Mouse (Mus musculus) limb, embryonic 12.5 days (tissue): ENCODE measurements around the gene Rnf213. TPM values are rescaled to one million over a fixed set of nuclear protein-coding genes. Genes with fewer than 3 reads are reported as not detected.
"Not testable (repeated sequence)": the region's sequence is repeated elsewhere in the genome, so short reads cannot be mapped to it uniquely, and the experiment has no call there.

Experiments
- ATAC-seq: fragments of 200-750 bp; cut with Nextera tagmentation; 2 replicates; pipeline ENCODE4 v1.8.0; 2017; ENCODE audit warnings: low read depth, moderate TSS enrichment; ENCODE audit not compliant: insufficient number of reproducible peaks, insufficient read depth, low FRiP score, low TSS enrichment
- H3K27ac ChIP-seq: fragments of 300-500 bp; sonication (generic); 2 replicates; pipeline ENCODE4 v1.5.1; 2016; ENCODE audit warnings: mild to moderate bottlenecking, moderate library complexity
- H3K27me3 ChIP-seq: fragments of 300-500 bp; sonication (generic); 2 replicates; pipeline ENCODE4 v1.6.1; 2016; ENCODE audit warnings: mild to moderate bottlenecking, moderate library complexity
- H3K36me3 ChIP-seq: fragments of 300-500 bp; sonication (generic); 2 replicates; pipeline ENCODE4 v1.6.1; 2016; ENCODE audit warnings: mild to moderate bottlenecking, moderate library complexity
- H3K4me1 ChIP-seq: fragments of 300-500 bp; sonication (generic); replicated peaks from 2 replicates; pipeline ENCODE4 v1.6.1; 2016
- H3K4me2 ChIP-seq: fragments of 300-500 bp; sonication (generic); 2 replicates; pipeline ENCODE4 v1.6.1; 2016; ENCODE audit warnings: mild to moderate bottlenecking, moderate library complexity
- H3K4me3 ChIP-seq: fragments of 300-500 bp; sonication (generic); replicated peaks from 2 replicates; pipeline ENCODE4 v1.5.1; 2016; ENCODE audit warnings: mild to moderate bottlenecking
- H3K9ac ChIP-seq: fragments of 300-500 bp; sonication (generic); replicated peaks from 2 replicates; pipeline ENCODE4 v1.6.1; 2016; ENCODE audit warnings: mild to moderate bottlenecking, moderate library complexity
- H3K9me3 ChIP-seq: fragments of 300-500 bp; sonication (generic); 2 replicates; pipeline ENCODE4 v1.6.1; 2016; ENCODE audit warnings: mild to moderate bottlenecking, moderate library complexity
- WGBS: fragments of 180-500 bp; shearing (Covaris S2); methylation state at CpG from one replicate; pipeline ENCODE4 v1.1.7; 2016; 5-methylcytosine and 5-hydroxymethylcytosine counted together
- polyA plus RNA-seq: library from polyadenylated mRNA; unstranded; fragments of >200 nt; fragmentation: Nextera tagmentation; extraction: Ambion mirVana; gene quantifications from 2 replicates; pipeline ENCODE4 v1.2.1, GENCODE M21; 2016

Gene Rnf213
- polyA plus RNA-seq, 1 experiment from 2014 or later = 2.6 TPM

- no peak overlapping the region for H3K9ac ChIP-seq
- peak; percentile 88 for ATAC-seq
- H3K36me3 ChIP-seq = peaks cover 66% of the 10 kb centered on the region
- H3K4me2 ChIP-seq = peak overlapping the region; percentile 17; the same call in 1 of the 2 replicates
- no peak overlapping the region for H3K27ac ChIP-seq
- WGBS = 31% methylated on average over 11 of the region's 11 CpGs
- H3K9me3 ChIP-seq = no peaks in the 10 kb centered on the region
- H3K27me3 ChIP-seq = no peaks in the 10 kb centered on the region
- no peaks in the 10 kb centered on the region; the same call in 1 of the 2 replicates for H3K4me1 ChIP-seq
- H3K4me3 ChIP-seq = no peak overlapping the region
These were observed 29.3 kb upstream of the Rnf213 start for GRCm38 (mm10) chr11:119363534-119364145.

DNA sequence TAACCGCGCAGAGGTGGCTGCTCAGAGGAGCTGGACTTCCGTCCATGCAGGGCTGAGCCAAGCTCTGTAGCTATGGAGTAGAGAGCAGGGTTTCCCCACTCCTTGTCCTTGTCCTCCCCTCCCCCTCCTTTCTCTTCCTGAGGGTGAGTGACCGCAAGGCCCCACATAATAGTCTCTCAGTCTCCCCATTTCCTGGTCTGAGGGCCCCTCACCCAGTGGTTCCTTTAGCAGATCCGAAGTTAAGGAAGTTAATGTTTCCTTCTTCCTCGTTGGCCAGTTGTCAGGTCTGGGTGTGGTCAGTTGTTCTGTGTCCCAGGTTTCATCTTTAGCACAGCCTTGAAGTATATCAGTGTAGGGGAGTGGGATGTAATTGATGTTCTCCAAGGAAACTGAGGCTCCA, 17.5 kb upstream of the Rnf213 start:
- Histone ChIP-seq H3K27me3 (no peaks in the 10 kb centered on the region), H3K9ac (no peak overlapping the region), H3K4me2 (no peak overlapping the region), H3K36me3 (peaks cover 29% of the 10 kb centered on the region), H3K4me3 (no peak overlapping the region), H3K27ac (no peak overlapping the region), H3K9me3 (no peaks in the 10 kb centered on the region), H3K4me1 (0 out of 2 replicates have a peak, but pooled peaks cover 6% of the 10 kb centered on the region)
- 83% methylated on average over 6 of the region's 6 CpGs for WGBS
- no peak for ATAC-seq

DNA sequence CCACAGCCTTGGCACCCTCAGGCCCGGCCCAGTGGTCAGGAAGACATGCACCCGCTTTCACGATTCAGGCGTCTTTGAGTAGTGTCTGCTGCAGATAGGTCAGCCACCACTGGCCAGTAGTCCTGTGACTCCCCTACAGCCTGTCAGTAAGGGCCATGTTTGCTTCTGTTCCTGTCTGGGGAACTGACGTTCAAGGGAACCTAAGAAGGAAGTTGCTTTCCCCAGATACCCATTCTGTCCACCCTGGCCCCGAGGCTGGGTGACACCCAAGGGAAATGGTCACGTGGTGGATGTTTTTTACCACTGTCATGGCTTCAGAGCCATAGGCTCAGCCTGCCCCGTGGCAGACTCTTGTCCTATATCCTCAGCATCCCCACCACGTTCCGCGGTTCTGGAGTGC, 15.6 kb upstream of the Rnf213 start:
- peaks cover 30% of the 10 kb centered on the region for H3K36me3 ChIP-seq
- no peak overlapping the region for H3K4me2 ChIP-seq
- no peak overlapping the region for H3K27ac ChIP-seq
- H3K27me3 ChIP-seq = no peaks in the 10 kb centered on the region
- H3K4me3 ChIP-seq = no peak overlapping the region
- ATAC-seq = no peak
- H3K9me3 ChIP-seq = no peaks in the 10 kb centered on the region
- H3K9ac ChIP-seq = no peak overlapping the region
- 0 out of 2 replicates have a peak, but pooled peaks cover 6% of the 10 kb centered on the region for H3K4me1 ChIP-seq
- WGBS = 96% methylated on average over 11 of the region's 11 CpGs

DNA sequence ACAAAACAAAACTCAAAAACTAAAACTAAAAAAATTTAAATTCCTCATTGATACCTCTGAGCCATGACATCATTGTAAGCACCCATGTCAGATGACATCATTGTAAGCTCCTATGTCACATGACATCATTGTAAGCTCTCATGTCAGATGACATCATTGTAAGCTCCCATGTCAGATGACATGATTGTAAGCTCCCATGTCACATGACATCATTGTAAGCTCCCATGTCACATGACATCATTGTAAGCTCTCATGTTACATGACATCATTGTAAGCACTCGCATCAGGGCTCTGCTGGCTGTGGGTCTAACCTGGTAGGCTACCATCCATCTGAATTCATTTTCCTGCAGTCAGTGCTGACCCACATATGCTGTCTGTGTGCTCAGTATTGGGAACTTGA, 14.3 kb upstream of the Rnf213 start:
- no peaks in the 10 kb centered on the region for H3K9me3 ChIP-seq
- no peak overlapping the region for H3K4me2 ChIP-seq
- H3K36me3 ChIP-seq = peaks cover 30% of the 10 kb centered on the region
- no peak overlapping the region for H3K9ac ChIP-seq
- H3K27ac ChIP-seq = no peak overlapping the region
- H3K27me3 ChIP-seq = no peaks in the 10 kb centered on the region
- H3K4me3 ChIP-seq = no peak overlapping the region
- WGBS = 90% methylated on average over 1 of the region's 1 CpGs
- H3K4me1 ChIP-seq = 0 out of 2 replicates have a peak, but pooled peaks cover 6% of the 10 kb centered on the region
- no peak for ATAC-seq

DNA sequence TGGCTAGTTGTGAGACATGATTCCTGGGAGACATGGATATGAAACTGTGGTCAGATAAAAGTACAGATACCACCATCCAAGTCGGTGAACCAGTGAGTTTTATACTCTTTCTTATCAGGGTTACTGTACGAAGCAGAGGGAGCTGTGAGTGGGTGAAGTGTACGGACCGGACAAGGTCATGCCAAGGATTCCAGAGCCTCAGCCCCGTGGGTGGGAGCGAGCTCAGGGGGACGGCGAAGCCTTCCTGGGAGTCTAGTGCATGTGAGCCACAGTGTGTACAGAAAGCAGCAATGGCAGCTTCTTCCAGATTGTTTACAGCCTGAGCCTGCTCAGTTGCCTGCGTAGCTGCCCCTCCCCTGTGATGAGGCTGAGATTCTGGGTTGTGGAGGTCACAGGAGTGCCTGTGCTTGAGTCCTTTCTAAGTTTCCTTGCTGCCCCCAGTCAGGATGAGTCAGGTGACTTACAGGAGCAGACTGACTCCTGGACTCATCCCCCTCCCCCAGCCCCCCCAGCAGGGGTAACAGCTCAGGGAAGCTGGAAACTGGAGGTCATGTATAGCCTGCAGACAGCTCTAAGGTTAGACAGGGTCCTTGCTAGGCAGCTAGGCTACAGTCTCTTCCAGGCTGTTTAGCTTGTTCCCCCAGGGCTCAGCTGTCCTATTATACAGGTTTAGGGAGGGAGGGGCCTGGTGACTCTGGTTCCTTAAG, 11.1 kb upstream of the Rnf213 start:
- Histone ChIP-seq H3K4me2 (no peak overlapping the region), H3K36me3 (peaks cover 30% of the 10 kb centered on the region), H3K4me1 (no peaks in the 10 kb centered on the region), H3K27me3 (no peaks in the 10 kb centered on the region), H3K9ac (no peak overlapping the region), H3K27ac (no peak overlapping the region), H3K4me3 (no peak overlapping the region), H3K9me3 (no peaks in the 10 kb centered on the region; the same call in 1 of the 2 replicates)
- no peak for ATAC-seq
- WGBS = 83% methylated on average over 9 of the region's 9 CpGs

DNA sequence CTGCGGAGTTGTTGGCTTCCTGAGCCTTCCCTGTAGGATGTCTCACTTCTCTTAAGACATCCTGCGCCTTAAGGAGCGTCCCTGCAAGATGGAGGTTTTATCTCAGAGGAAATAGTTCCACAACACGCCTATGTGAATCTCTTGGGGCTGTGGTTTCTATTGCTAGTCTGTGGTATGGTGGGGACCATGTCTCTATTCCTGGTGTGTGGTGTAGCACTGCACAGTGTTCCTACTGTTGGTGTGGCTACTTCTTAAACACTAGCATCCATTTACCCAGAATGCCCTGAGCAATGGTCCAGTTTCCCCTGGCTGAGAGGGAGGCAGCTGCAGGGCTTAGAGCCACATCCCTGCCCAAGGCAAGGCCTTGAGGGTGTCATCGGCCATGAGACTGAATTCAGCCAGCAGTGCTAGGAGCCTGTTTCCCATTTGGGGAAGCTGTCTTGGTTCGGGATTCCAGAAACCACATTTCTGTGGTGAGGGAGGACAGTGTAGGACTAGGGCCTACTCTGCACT, 10.5 kb upstream of the Rnf213 start:
- Histone ChIP-seq H3K4me2 (no peak overlapping the region), H3K4me3 (no peak overlapping the region), H3K9ac (no peak overlapping the region), H3K9me3 (no peaks in the 10 kb centered on the region; the same call in 1 of the 2 replicates), H3K36me3 (peaks cover 26% of the 10 kb centered on the region), H3K4me1 (no peaks in the 10 kb centered on the region), H3K27ac (no peak overlapping the region), H3K27me3 (0 out of 2 replicates have a peak, but pooled peaks cover under 1% of the 10 kb centered on the region)
- WGBS = 75% methylated on average over 6 of the region's 6 CpGs
- no peak for ATAC-seq

DNA sequence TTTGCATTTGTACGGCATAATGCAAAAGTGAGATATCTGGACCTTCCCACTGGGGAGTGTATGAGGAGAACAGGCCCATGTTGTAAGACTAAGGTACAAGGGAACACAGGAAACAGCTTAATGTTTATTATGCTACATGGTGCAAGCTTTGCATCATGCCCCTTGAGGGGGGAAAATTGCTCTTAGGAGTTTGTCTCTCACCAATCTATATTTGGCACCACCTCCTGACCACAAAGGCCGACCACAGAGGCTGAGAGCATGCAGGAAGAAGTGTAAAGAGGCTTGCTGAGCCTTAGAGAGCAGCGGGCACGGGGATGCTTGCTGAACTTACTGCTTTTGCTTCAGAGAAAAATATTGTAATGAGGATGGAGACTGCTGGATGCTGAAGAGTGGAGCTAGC, 8.0 kb upstream of the Rnf213 start:
- Histone ChIP-seq H3K4me1 (peaks cover 5% of the 10 kb centered on the region; the same call in 1 of the 2 replicates), H3K4me2 (no peak overlapping the region), H3K9me3 (no peaks in the 10 kb centered on the region; the same call in 1 of the 2 replicates), H3K36me3 (peaks cover 6% of the 10 kb centered on the region), H3K27me3 (peaks cover 26% of the 10 kb centered on the region), H3K27ac (no peak overlapping the region), H3K9ac (no peak overlapping the region), H3K4me3 (no peak overlapping the region)
- 79% methylated on average over 4 of the region's 4 CpGs for WGBS
- ATAC-seq = no peak

DNA sequence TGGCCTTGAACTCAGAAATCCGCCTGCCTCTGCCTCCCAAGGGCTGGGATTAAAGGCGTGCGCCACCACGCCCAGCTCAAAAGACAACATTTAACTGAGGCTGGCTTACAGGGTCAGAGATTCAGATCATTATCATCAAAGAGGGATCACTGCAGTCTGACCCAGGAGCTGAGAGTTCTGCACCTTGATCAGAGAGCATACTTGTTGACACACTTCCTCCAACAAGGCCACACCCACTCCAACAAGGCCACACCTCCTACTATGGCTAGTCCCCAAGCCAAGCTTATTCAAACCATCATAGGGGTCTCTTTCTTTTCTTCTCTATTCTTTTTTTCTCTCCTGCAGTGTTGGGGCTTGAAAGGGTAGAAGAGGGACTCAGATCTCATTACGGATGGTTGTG, 6.6 kb upstream of the Rnf213 start:
- H3K27ac ChIP-seq = no peak overlapping the region
- no peak overlapping the region for H3K4me2 ChIP-seq
- no peaks in the 10 kb centered on the region; the same call in 1 of the 2 replicates for H3K9me3 ChIP-seq
- WGBS = 92% methylated on average over 5 of the region's 5 CpGs
- peaks cover 12% of the 10 kb centered on the region for H3K4me1 ChIP-seq
- no peak for ATAC-seq
- no peaks in the 10 kb centered on the region; the same call in 1 of the 2 replicates for H3K36me3 ChIP-seq
- H3K27me3 ChIP-seq = peaks cover 40% of the 10 kb centered on the region
- no peak overlapping the region for H3K9ac ChIP-seq
- no peak overlapping the region for H3K4me3 ChIP-seq

GRCm38 (mm10) chr11:119387273-119387672, 5.6 kb upstream of the Rnf213 start:
- not testable (repeated sequence) for ATAC-seq
- 14% methylated on average over 3 of the region's 3 CpGs for WGBS

GRCm38 (mm10) chr11:119389851-119390270, 3.0 kb upstream of the Rnf213 start:
- Histone ChIP-seq H3K9me3 (no peaks in the 10 kb centered on the region; the same call in 1 of the 2 replicates), H3K4me3 (peak overlapping the region; percentile 62), H3K9ac (peak overlapping the region; percentile 60), H3K4me2 (peak overlapping the region; percentile 99), H3K4me1 (peaks cover 32% of the 10 kb centered on the region), H3K36me3 (no peaks in the 10 kb centered on the region), H3K27me3 (peaks cover 67% of the 10 kb centered on the region), H3K27ac (peak overlapping the region; percentile 62; the same call in 1 of the 2 replicates)
- WGBS = under 1% methylated on average over 35 of the region's 35 CpGs
- ATAC-seq = 0 out of 2 replicates have a peak, but pooled peaks have one; percentile 17

More at GRCm38 (mm10) chr11:119387273-119387672, 5.6 kb upstream of the Rnf213 start:
- Histone ChIP-seq H3K27me3 (peaks cover 49% of the 10 kb centered on the region), H3K4me1 (peaks cover 22% of the 10 kb centered on the region)
- not testable (repeated sequence) for H3K9me3 ChIP-seq, H3K9ac ChIP-seq, H3K4me3 ChIP-seq, H3K4me2 ChIP-seq, H3K27ac ChIP-seq, H3K36me3 ChIP-seq
